Mouse (Mus musculus) left cerebral cortex, adult 9 months (tissue): ENCODE results near the gene Tprg.
A peak's percentile ranks its signal among the peaks of the same experiment; 100 is the strongest.

Source experiments
- DNase-seq, 2 experiments: peaks; one replicate each; pipeline ENCODE4 v3.0.0; 2022; ENCODE audit warnings: low spot score in 2 of 2

Tprg gene

GRCm38 (mm10) chr16:25333279-25334219 lies 46.9 kb downstream of the Tprg start:
- no peak for DNase-seq

- DNase-seq: no peak
These were observed 48.6 kb downstream of the Tprg start for GRCm38 (mm10) chr16:25335058-25335703.

- DNase-seq: peak in 1 of 2 experiments; percentile 80
These were observed 63.0 kb downstream of the Tprg start for GRCm38 (mm10) chr16:25349626-25350025.

GRCm38 (mm10) chr16:25367834-25368233 lies 81.2 kb downstream of the Tprg start:
- no peak for DNase-seq

- no peak for DNase-seq
These were observed 83.4 kb downstream of the Tprg start for GRCm38 (mm10) chr16:25369984-25370412.

- no peak for DNase-seq
These were observed 87.5 kb downstream of the Tprg start for GRCm38 (mm10) chr16:25374121-25374520.

- DNase-seq: peak in 1 of 2 experiments; percentile 27
These were observed 88.2 kb downstream of the Tprg start for GRCm38 (mm10) chr16:25374775-25375174.

GRCm38 (mm10) chr16:25376720-25377373 lies 90.2 kb downstream of the Tprg start:
- DNase-seq: peak; percentile 20 to 81

GRCm38 (mm10) chr16:25377695-25378094 lies 91.1 kb downstream of the Tprg start:
- no peak for DNase-seq

- DNase-seq: no peak
These were observed 99.0 kb downstream of the Tprg start for GRCm38 (mm10) chr16:25385498-25386192.

GRCm38 (mm10) chr16:25394676-25395075 lies 108.1 kb downstream of the Tprg start:
- DNase-seq: no peak

GRCm38 (mm10) chr16:25404156-25404555 lies 117.5 kb downstream of the Tprg start:
- DNase-seq: no peak

GRCm38 (mm10) chr16:25407204-25407886 lies 120.7 kb downstream of the Tprg start:
- DNase-seq: no peak

GRCm38 (mm10) chr16:25408032-25408431 lies 121.4 kb downstream of the Tprg start:
- no peak for DNase-seq

- no peak for DNase-seq
These were observed 124.7 kb downstream of the Tprg start for GRCm38 (mm10) chr16:25411307-25411706.

GRCm38 (mm10) chr16:25413885-25414284 lies 127.3 kb downstream of the Tprg start:
- DNase-seq: no peak

- no peak for DNase-seq
These were observed 128.6 kb downstream of the Tprg start for GRCm38 (mm10) chr16:25415186-25415585.

- no peak for DNase-seq
These were observed 131.4 kb downstream of the Tprg start for GRCm38 (mm10) chr16:25417875-25418630.

- DNase-seq: no peak
These were observed 136.4 kb downstream of the Tprg start for GRCm38 (mm10) chr16:25422997-25423396.

GRCm38 (mm10) chr16:25424001-25424400 lies 137.4 kb downstream of the Tprg start:
- no peak for DNase-seq
